Mouse (Mus musculus): ENCODE measurements around the gene Zfp428. TPM values are rescaled to one million over a fixed set of nuclear protein-coding genes. Genes with fewer than 3 reads are reported as not detected.

Gene Zfp428
- total and polyA plus RNA-seq, 3 experiments, result 11.1 to 20.4 (median 15.1) TPM

- Histone ChIP-seq H3K4me3 (replicated peaks in 1 of 3; ENCODE audit: low read depth in 2 of 3, low read length in 2 of 3, poor library complexity in 1 of 3) (no peak overlapping the region), H3K4me1 (ENCODE audit: control insufficient read depth in 1 of 2, insufficient read depth in 2 of 2) (peaks cover 3 to 15% of the 10 kb centered on the region in 2 experiments; a peak in 3 of 4 replicates), H3K36me3 (replicated peaks in 1 of 2; ENCODE audit: control insufficient read depth in 1 of 2, insufficient read depth in 1 of 2, low read length in 1 of 2) (no peaks in the 10 kb centered on the region), H3K79me2 (replicated peaks; ENCODE audit: control insufficient read depth, extremely low read depth, insufficient read depth, poor library complexity, severe bottlenecking) (no peaks in the 10 kb centered on the region), H3K9me3 (replicated peaks; ENCODE audit: low read length) (no peaks in the 10 kb centered on the region), H3K4me2 (ENCODE audit: insufficient read depth, low read depth, poor library complexity, severe bottlenecking) (no peak overlapping the region), H3K27ac (ENCODE audit: insufficient read depth, low read depth) (no peak overlapping the region), H3K9ac (ENCODE audit: insufficient read depth, low read depth) (no peak overlapping the region), H3K27me3 (replicated peaks) (peaks cover 52% of the 10 kb centered on the region)
- dilution Hi-C loops (cut with MboI; ENCODE audit: extremely low pct_ligation_motif_present, extremely low pct_unique_long_range_greater_than_20kb, low sequenced_read_pairs) (no loop called here), in situ Hi-C loops (cut with MboI; ENCODE audit: low pct_ligation_motif_present, low pct_unique_long_range_greater_than_20kb, low sequenced_read_pairs) (no loop called here)
- no peak for DNase-seq (ENCODE audit: extremely low read depth)
- no peak for TF ChIP-seq ZKSCAN1 (IDR thresholded peaks at IDR 0.05; ENCODE audit: borderline replicate concordance, low read depth, low read length)
- TF ChIP-seq NELFE (IDR thresholded peaks at IDR 0.05; ENCODE audit: low read depth, low read length), result no peak
- no peak for TF ChIP-seq MAX (IDR thresholded peaks at IDR 0.05; ENCODE audit: low read length)
- TF ChIP-seq ETS1 (conservative IDR thresholded peaks at IDR 0.05; ENCODE audit: low read depth, low read length), result no peak
- no peak for TF ChIP-seq JUN (IDR thresholded peaks at IDR 0.05; ENCODE audit: insufficient read depth, low read depth, low read length)
- no peak for TF ChIP-seq ZNF384 (IDR thresholded peaks at IDR 0.05; ENCODE audit: low read depth, low read length)
- TF ChIP-seq RAD21 (IDR thresholded peaks at IDR 0.05; ENCODE audit: low read depth, low read length), result no peak
Measured at GRCm38 (mm10) chr7:24488303-24488702, 18.5 kb upstream of the Zfp428 start.

DNA sequence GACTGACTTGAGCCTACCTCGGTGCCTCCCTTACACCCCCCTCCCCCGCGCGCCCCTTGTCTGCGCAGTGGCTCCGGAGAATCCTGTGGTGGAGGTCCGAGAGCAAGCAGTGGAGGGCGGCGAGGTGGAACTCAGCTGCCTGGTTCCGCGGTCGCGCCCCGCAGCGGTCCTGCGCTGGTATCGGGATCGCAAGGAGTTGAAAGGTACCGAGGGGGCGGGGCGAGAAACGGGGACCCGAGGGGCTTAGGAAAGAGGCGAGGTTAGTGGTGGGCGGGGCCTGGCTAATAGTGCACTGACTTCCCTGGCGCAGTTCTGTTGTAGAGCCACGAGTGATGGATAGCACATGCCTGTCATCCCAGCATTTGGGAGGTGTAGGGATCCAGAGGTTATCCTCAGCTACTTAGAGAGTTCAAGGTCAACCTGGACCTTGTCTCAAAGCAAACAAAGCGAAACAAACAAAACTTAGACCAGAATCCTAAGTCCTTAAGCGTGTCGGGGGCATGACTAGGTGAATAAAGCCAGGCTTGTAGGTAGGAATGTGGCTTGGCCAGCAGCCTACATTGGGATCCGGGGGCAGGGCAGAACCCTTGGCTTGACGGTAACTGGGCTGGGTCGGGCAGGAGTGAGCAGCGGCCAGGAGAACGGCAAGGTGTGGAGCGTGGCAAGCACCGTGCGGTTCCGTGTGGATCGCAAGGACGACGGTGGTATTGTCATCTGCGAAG lies 6.8 kb upstream of the Zfp428 start:
- H3K4me1 ChIP-seq (ENCODE audit: control insufficient read depth in 1 of 2, insufficient read depth in 2 of 2), result peaks cover 0 to 13% of the 10 kb centered on the region in 2 experiments; a peak in 1 of 4 replicates
- DNase-seq (ENCODE audit: extremely low read depth), result no peak
- in situ Hi-C loops (cut with MboI; ENCODE audit: low pct_ligation_motif_present, low pct_unique_long_range_greater_than_20kb, low sequenced_read_pairs), result no loop called here
- no peaks in the 10 kb centered on the region for H3K79me2 ChIP-seq (replicated peaks; ENCODE audit: control insufficient read depth, extremely low read depth, insufficient read depth, poor library complexity, severe bottlenecking)
- dilution Hi-C loops (cut with MboI; ENCODE audit: extremely low pct_ligation_motif_present, extremely low pct_unique_long_range_greater_than_20kb, low sequenced_read_pairs), result no loop called here
- H3K9me3 ChIP-seq (replicated peaks; ENCODE audit: low read length), result peaks cover 10% of the 10 kb centered on the region
- H3K36me3 ChIP-seq (replicated peaks in 1 of 2; ENCODE audit: control insufficient read depth in 1 of 2, insufficient read depth in 1 of 2, low read length in 1 of 2), result no peaks in the 10 kb centered on the region
- H3K9ac ChIP-seq (ENCODE audit: insufficient read depth, low read depth), result no peak overlapping the region
- H3K4me3 ChIP-seq (replicated peaks in 1 of 3; ENCODE audit: low read depth in 2 of 3, low read length in 2 of 3, poor library complexity in 1 of 3), result no peak overlapping the region
- peaks cover 9% of the 10 kb centered on the region for H3K27me3 ChIP-seq (replicated peaks)
- H3K4me2 ChIP-seq (ENCODE audit: insufficient read depth, low read depth, poor library complexity, severe bottlenecking), result no peak overlapping the region
- TF ChIP-seq TCF12 (IDR thresholded peaks at IDR 0.05; ENCODE audit: low read depth, low read length) (no peak), MEF2A (IDR thresholded peaks at IDR 0.05; ENCODE audit: borderline replicate concordance, low read depth, low read length) (no peak), TBP (conservative IDR thresholded peaks at IDR 0.05; ENCODE audit: low read depth, low read length) (no peak), CTCF (conservative IDR thresholded peaks at IDR 0.05 in 1 of 2, IDR thresholded peaks at IDR 0.05 in 1 of 2; ENCODE audit: low read depth in 2 of 2, low read length in 2 of 2) (no peak), MAZ (IDR thresholded peaks at IDR 0.05; ENCODE audit: low read depth, low read length) (no peak), JUN (IDR thresholded peaks at IDR 0.05; ENCODE audit: insufficient read depth, low read depth, low read length) (no peak), BHLHE40 (IDR thresholded peaks at IDR 0.05; ENCODE audit: low read depth, low read length) (no peak), CHD1 (IDR thresholded peaks at IDR 0.05; ENCODE audit: low read depth, low read length) (no peak), RCOR1 (conservative IDR thresholded peaks at IDR 0.05; ENCODE audit: low read depth, low read length) (no peak), E2F4 (IDR thresholded peaks at IDR 0.05; ENCODE audit: insufficient replicate concordance, low read depth, low read length) (no peak), POLR2A (IDR thresholded peaks at IDR 0.05; ENCODE audit: low read depth, low read length) (no peak), PAX5 (IDR thresholded peaks at IDR 0.05; ENCODE audit: low read length) (no peak), ZNF384 (IDR thresholded peaks at IDR 0.05; ENCODE audit: low read depth, low read length) (no peak), ZMIZ1 (IDR thresholded peaks at IDR 0.05; ENCODE audit: low read depth, low read length) (no peak)
- H3K27ac ChIP-seq (ENCODE audit: insufficient read depth, low read depth), result no peak overlapping the region
